Mouse (Mus musculus) myocyte (in vitro differentiated cells): Measurements from ENCODE around the gene Bicd2.

Experiments used
- CEBPB ChIP-seq: IDR thresholded peaks from 2 replicates; pipeline ENCODE4 v1.6.1; 2011; ENCODE audit warnings: mild to moderate bottlenecking, moderate library complexity; ENCODE audit not compliant: poor library complexity, insufficient read depth, severe bottlenecking
- MAX ChIP-seq: IDR thresholded peaks from one replicate; pipeline ENCODE4 v1.6.1; 2011; ENCODE audit warnings: low read depth, mild to moderate bottlenecking, control low read depth
- MYOD1 ChIP-seq, 3 experiments: IDR thresholded peaks; one replicate each; pipeline ENCODE4 v1.6.1; 2011; ENCODE audit warnings: control low read depth in 2 of 3, low read depth in 2 of 3, mild to moderate bottlenecking in 2 of 3, moderate library complexity in 1 of 3; ENCODE audit not compliant: insufficient read length in 2 of 3, control insufficient read depth in 1 of 3
- POLR2A ChIP-seq: IDR thresholded peaks from one replicate; pipeline ENCODE4 v1.6.1; 2011; ENCODE audit warnings: low read depth, mild to moderate bottlenecking, control low read depth, moderate library complexity; ENCODE audit not compliant: insufficient read length
- REST ChIP-seq: IDR thresholded peaks from one replicate; pipeline ENCODE4 v1.6.1; 2011; ENCODE audit warnings: mild to moderate bottlenecking, control low read depth, moderate library complexity; ENCODE audit not compliant: insufficient read depth, insufficient read length
- TCF3 ChIP-seq: IDR thresholded peaks from one replicate; pipeline ENCODE4 v1.6.1; 2011; ENCODE audit warnings: low read depth, control low read depth; ENCODE audit not compliant: insufficient read length
- USF1 ChIP-seq: IDR thresholded peaks from one replicate; pipeline ENCODE4 v1.6.1; 2011; ENCODE audit warnings: low read depth, mild to moderate bottlenecking, control low read depth, moderate library complexity

GRCm38 (mm10) chr13:49382997-49383396 lies 41.6 kb downstream of the Bicd2 start:
- TF ChIP-seq TCF3 (no peak), POLR2A (no peak), CEBPB (no peak), MYOD1 (IDR thresholded peaks at IDR 0.05; ENCODE audit: control insufficient read depth in 1 of 3, insufficient read length in 2 of 3, low read depth in 2 of 3) (no peak), USF1 (no peak), MAX (no peak), REST (no peak)
